Mouse (Mus musculus): ENCODE results near the gene Tpd52l1.

Tpd52l1 gene

GRCm38 (mm10) chr10:31346401-31346800, 99.4 kb downstream of the Tpd52l1 start:
- no peak for DNase-seq (ENCODE audit: low read depth, low spot score)

DNA sequence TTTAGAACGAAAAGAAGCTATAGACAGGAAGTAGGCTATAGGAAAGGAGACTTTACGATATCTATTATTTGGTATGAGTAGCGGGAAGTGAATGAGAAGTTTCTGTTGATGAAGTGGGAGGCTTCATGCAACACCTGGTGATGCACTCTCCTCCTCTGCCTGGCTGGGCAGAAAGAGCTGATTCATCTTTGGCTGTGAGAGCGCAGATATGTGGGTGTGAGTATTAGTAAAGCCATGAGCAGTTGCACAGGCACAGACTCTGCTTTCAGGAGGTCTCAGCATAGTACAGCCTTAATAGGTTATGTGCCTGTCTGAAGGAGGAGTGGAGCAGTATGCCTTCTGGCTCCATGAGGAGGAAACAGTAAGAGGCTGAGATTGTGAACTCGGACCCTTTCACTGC, 109.3 kb downstream of the Tpd52l1 start:
- DNase-seq (ENCODE audit: low read depth, low spot score), result no peak

- DNase-seq (ENCODE audit: low read depth, low spot score), result no peak
These were observed 114.5 kb downstream of the Tpd52l1 start for GRCm38 (mm10) chr10:31331225-31331775.

GRCm38 (mm10) chr10:31330286-31330962, 115.3 kb downstream of the Tpd52l1 start:
- DNase-seq (ENCODE audit: low read depth, low spot score), result no peak

DNA sequence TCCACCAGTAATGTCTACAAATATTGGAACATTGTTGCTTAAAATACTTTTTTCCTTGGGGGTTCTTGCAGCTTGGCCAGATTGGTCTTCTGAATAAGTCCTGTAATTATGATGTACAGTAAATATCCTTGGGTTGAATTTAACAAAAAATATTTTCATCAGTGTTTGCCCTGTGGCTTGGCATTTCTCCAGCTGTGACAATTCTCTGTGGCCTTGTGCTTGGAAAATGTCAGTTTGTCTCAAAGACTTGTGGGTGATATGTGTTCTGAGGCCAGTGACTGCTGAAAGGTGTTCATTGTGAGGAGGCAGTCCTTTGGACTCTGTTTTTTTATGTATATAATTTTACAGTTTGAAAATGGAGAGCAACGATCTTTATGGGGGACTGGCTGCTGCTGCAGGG, 116.3 kb downstream of the Tpd52l1 start:
- DNase-seq (ENCODE audit: low read depth, low spot score), result no peak

DNA sequence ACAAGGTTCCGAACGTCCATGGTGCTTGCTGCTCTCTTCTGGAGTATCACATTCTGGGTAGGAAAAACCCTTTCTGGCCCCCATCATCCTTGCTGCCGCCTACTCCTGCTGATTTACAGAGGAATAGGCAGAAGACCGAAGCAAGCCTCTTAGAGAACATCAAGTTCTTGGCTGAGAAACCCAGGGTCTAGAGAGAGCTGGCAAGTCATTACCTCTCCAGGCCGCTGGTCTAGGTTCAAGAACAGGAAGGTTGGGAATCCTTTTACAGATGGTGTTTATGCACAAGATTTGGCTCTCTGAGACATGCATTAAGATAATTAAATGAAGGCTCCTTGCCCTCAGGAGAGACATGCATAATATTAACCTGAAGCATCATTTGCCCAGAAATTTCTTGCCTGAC, 127.3 kb downstream of the Tpd52l1 start:
- DNase-seq (ENCODE audit: low read depth, low spot score), result no peak

- peak; percentile 94 for DNase-seq (ENCODE audit: low read depth, low spot score)
These were observed 132.6 kb downstream of the Tpd52l1 start, which contains the start of gene Hddc2 for GRCm38 (mm10) chr10:31312865-31313848. Hddc2 (plus strand) TSS chr10:31313383.

DNA sequence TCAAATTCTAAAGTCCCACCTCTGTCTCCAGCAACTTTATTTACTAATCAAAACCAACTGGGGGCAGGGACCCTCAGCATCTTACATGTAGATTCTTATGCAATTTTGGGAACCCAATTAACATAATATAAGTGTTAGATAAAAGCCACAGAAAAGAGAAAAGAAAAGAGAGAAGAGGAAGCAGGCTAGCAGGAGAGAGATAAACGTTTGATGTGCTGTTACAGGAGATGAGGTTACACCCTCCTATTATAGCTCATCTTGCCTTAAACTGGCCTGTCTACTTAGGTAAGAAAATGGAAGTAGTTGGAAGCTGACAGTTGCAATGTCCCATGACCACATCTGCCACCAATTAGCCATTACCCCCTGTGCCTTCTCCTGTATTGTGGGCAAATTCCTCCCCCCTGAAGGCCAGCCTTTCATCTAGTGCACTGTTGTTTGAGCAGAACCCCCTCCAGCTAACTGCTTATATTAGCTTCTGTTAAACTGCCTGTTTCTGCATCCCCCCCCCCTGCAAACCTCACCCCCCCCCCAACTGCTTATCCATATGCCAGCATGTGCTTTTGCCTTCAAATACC, 138.6 kb downstream of the Tpd52l1 start:
- DNase-seq (ENCODE audit: low read depth, low spot score), result no peak

- DNase-seq (ENCODE audit: low read depth, low spot score), result peak; percentile 54
These were observed 142.3 kb downstream of the Tpd52l1 start for GRCm38 (mm10) chr10:31303446-31303845.

DNA sequence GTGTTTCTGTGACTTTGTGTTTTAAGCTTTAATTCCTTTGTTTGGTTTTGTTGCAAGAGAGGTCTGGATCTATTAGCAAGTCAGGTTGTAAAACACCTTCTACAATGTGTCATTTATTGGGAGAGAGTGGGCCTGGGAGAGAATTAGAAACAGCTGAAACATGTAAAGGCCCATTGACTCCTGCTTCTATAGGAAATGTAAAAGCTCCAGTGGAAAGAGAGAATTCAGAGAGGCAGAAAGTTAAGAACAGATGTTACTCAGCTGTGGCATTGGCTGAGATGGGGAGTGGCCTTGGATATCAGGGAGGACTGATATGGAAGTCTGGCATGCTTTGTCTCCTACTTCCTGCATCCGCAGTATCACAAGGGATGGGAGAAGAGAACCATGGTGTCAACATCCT, 145.5 kb downstream of the Tpd52l1 start:
- DNase-seq (ENCODE audit: low read depth, low spot score), result no peak

DNA sequence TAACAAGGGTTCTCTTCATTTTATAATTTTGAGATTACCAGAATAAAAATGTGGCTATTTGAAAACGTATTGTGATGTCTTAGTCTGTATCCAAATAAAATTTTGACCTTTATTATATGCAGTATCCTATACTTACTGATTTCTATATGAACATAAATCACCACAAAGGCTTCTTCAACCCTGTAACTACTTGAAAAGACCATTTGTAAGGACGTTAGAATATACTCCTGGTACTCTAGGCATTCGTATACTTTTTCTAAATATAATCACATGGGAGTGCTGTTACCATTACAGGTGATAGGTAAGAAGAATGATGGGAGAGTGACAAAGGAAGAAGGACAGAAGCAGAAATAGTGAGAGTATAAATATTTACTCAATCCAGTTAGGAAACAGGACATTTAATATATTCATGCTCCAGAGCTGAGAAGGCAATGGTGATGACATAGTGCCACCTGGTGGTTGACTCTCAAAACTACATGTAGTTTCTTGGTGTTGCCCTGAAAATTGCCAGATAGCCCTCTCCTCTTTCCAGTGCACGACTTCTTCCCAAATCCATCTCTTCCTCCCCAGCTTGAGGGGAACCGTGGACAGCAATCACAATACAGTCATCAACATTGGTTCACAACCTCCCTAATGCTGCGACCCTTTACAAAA, 146.7 kb downstream of the Tpd52l1 start:
- DNase-seq (ENCODE audit: low read depth, low spot score), result peak; percentile 66

- DNase-seq (ENCODE audit: low read depth, low spot score), result no peak
These were observed 147.5 kb downstream of the Tpd52l1 start for GRCm38 (mm10) chr10:31298263-31298662.

DNA sequence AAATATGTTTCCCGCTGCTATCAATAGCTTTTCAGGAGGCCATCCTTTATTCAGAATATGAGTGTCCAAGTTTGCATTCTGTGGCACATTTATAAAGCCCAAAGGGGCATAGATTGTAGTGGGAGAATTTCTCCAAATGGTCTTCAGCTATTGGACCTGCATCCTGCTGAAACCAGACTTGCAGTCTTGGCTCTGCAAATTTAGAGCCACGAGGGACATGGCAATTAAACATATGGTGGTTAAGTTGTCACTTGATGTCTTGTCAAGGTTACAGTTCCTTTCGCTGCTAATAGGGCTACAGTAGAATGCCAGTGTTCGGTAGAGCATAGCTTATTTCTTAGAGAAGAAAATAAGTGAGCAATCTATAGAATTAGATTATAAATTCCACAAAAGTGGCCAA, 148.7 kb downstream of the Tpd52l1 start:
- DNase-seq (ENCODE audit: low read depth, low spot score), result no peak

DNA sequence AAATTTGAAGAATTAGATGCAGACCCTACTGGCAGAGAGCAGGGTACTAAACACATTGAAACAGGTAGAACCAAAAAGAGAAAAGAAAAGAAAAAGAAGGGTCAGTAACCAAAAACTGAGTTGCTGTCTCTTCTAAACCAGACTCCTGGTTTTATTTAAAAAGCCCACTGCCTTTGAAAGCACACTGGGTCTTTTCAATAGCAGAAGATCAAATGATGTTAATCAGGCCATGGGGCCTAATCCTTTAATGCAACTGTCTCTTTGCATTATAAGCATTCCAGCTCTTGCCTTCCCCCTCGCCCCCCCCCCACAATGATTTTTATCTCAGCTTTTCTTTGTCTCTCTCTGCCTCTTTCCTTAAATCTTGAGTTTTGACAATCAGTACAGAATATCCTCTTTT, 149.3 kb downstream of the Tpd52l1 start:
- no peak for DNase-seq (ENCODE audit: low read depth, low spot score)

- DNase-seq (ENCODE audit: low read depth, low spot score), result no peak
These were observed 150.1 kb downstream of the Tpd52l1 start for GRCm38 (mm10) chr10:31295705-31296104.

GRCm38 (mm10) chr10:31288697-31289390, 156.9 kb downstream of the Tpd52l1 start:
- no peak for DNase-seq (ENCODE audit: low read depth, low spot score)

DNA sequence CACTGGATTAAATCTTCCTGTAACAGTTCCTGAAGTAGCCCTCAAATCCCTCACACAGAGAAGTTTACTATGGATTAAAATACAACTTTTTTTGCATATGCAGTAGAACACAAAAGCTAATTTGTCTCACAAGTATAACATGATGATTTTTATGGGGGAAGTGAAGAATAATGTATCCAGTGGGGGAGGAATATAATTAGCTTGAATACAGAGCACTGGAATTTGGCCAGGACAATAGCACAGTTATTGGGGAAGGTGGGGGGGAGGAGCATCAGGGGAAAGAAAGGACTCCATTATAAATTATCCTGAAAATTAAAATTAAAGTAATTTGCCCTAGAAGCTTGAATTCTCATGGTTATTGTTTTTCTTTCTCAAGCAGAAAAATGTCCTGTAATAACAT, 158.0 kb downstream of the Tpd52l1 start:
- no peak for DNase-seq (ENCODE audit: low read depth, low spot score)

All from ZHBTc4 (cell line).